Mouse (Mus musculus) G1E (cell line): Measurements from ENCODE around the gene Dnajc10.

ENCODE experiments used
- CTCF ChIP-seq: IDR thresholded peaks from 2 replicates; pipeline ENCODE4 v1.5.1; 2012; ENCODE audit warnings: low read depth, low read length, inconsistent platforms, mixed read lengths
- GATA1 ChIP-seq: IDR thresholded peaks from 2 replicates; pipeline ENCODE4 v1.6.1; 2012; ENCODE audit warnings: borderline replicate concordance, low read length, inconsistent platforms, mixed read lengths
- POLR2AphosphoS5 ChIP-seq: IDR thresholded peaks from 2 replicates; pipeline ENCODE4 v1.6.1; 2012; ENCODE audit warnings: low read depth, low read length, inconsistent platforms; ENCODE audit not compliant: insufficient replicate concordance
- TAL1 ChIP-seq: conservative IDR thresholded peaks from 2 replicates; pipeline ENCODE4 v1.6.1; 2012; ENCODE audit warnings: low read depth, low read length, inconsistent platforms, mixed read lengths

GRCm38 (mm10) chr2:80273763-80274162 is 41.5 kb upstream of the Dnajc10 start:
- TF ChIP-seq CTCF (no peak), GATA1 (no peak), POLR2AphosphoS5 (no peak), TAL1 (no peak)
